22 mouse cellular contexts compared by ENCODE assay signal in genomic region chr16:30663055-30663454, GRCm38 (mm10).
DNase-seq lines count a peak whose midpoint lies in the region; ATAC-seq lines count a peak whose summit lies in the region.
"Had no signal": no experiment of that assay in that cellular context is flagged by ENCODE, and none has a peak within 500 bp of the region (broad histone marks: within the 10 kb centered on the region; RNA-seq: fewer than 3 reads in every experiment).

No protein-coding gene starts in this region.

- no peak for DNase-seq in frontal cortex, postnatal 14 days (ENCODE audit: low spot score in 2 of 2)
- DNase-seq in left cerebral cortex, adult 18-20 months (ENCODE audit: low spot score in 2 of 2) = peak; percentile 24 to 46
- no peak for DNase-seq in left cerebral cortex, adult 11 months (ENCODE audit: low spot score)
- DNase-seq in right cerebral cortex, adult 18-20 months = peak; percentile 57
- no peak for DNase-seq in right cerebral cortex, postnatal 25 days
- DNase-seq: adrenal gland, adult 8-10 months; adrenal gland, postnatal 14 days; adrenal gland, postnatal 36 days; B cell, adult 2 months; cerebellum, adult 11 months; cerebellum, adult 18-20 months; cerebellum, adult 8-10 months; cerebellum, adult 9-11 months; cerebellum, postnatal 14 days; cerebellum, postnatal 36 days; embryo, embryonic 11 days had no signal

- ATAC-seq in frontal cortex, adult (ENCODE audit: low TSS enrichment) = peak; percentile 80
- ATAC-seq: activated CD4-positive, CD25-positive, alpha-beta regulatory T cell, adult 4 months; CD4-positive, CD25-positive, alpha-beta regulatory T cell, adult 4 months; forebrain, embryonic 14.5 days; forebrain, embryonic 16.5 days; Patski had no signal

Comparison
In these comparisons a context has a peak if more than half of its experiments do, and no peak if none do; other contexts are left out.
1. DNase-seq: peak in left cerebral cortex, adult 18-20 months (2 of 2) and right cerebral cortex, adult 18-20 months (single experiment); none in frontal cortex, postnatal 14 days (0 of 2), left cerebral cortex, adult 11 months (single experiment) and right cerebral cortex, postnatal 25 days (single experiment).